Mouse (Mus musculus): Measurements from ENCODE around the gene Trip10. TPM values are rescaled to one million over a fixed set of nuclear protein-coding genes. Genes with fewer than 3 reads are reported as not detected.

Gene Trip10
- total RNA-seq (2022) = 100 to 1,000 TPM; 117 to 154 (median 134) TPM

DNA sequence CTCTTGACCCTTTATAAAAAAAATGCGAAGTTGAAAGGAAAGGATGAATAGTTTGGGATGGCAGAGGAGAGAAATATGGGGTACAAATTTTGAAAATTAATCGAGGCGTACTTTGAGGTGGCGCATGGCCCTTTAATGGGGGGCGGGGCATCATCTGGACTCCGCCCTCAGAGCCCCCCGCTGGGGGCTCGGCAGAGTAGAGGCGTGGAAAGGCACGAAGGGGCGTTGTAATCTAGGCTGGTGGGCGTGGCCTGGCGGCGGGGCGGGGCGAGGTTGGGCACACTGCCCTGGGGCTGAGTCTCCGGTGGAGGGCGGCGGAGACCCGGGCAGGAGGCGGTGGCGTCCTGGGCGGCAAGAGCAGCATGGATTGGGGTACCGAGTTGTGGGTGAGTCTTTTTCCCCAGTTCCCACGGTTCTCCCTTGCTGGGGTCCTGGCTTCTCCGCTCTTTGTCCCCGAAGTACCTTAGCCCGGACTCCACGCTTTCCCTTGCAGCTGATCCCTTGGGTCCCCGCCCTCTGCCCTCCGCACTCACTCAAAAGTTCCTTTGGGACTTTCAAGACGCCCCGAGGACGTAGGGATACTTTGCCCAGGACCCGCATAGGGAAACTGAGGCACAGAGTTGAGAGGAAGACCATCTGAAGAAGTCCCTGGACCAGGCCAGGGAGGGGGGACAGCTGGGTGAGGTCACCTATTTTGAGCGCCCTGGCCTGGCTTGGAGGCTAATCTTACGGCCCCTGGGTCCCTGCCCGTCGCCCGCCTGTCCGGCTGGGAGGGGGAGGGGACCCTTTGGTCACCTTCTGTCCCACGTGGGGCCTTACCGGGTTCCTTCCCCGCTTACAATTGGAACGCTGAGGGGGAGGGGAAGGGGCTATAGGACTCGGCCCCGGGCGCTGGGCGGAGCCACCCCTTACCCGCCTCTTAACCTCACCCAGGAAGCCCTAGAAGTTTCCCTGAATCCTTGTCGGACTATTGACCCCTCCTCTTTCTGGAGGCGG is at the start of gene Trip10:
Trip10 (plus strand) TSS at position 270 of the 996 bp plus-strand sequence.
- DNase-seq (ENCODE audit: low spot score) = peak; percentile 99

DNA sequence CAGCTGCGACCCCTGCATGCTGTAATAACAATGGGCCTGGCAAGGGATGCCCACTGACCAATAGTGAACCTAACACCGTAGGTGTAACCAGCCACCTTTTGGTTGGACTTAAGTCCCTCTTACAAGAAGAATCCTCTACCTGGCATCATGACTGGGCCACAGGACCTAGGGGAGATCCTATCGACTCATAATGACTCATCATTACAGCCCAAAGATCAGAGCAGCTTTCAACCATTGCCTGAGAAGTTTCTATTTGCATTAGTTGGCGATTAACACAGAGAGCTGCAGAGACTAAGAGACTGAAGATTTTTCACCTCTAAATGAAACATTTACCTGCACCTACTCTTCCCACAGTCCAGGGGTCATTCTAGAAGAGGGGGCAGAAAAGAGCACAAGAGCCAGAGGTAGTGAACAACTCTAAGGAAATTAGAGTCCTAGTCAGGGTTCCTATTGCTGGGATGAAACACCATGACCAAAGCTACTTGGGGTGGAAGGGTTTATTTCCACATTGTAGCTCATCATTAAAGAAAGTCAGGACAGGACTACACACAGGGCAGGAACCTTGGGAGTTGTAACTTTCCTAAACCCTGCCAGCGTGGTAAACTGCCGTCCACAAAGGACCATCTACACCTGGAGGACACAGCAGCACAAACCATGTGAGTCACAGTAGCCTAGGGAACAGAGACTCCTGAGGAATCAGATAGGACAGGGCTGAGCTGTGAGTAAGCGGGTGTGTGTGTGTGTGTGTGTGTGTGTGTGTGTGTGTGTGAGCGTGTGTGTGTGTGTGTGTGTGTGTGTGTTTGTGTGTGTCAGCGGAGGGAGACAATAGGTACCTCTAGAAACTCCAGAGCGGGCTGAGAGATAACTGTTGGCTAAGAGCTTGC is 47.2 kb upstream of the Trip10 start:
- no peak for DNase-seq (ENCODE audit: low spot score)

- peak; percentile 30 for DNase-seq (ENCODE audit: low spot score)
These were observed 41.3 kb upstream of the Trip10 start for GRCm38 (mm10) chr17:57207938-57208337.

- no peak for DNase-seq (ENCODE audit: low spot score)
These were observed 39.9 kb upstream of the Trip10 start for GRCm38 (mm10) chr17:57209330-57209729.

DNA sequence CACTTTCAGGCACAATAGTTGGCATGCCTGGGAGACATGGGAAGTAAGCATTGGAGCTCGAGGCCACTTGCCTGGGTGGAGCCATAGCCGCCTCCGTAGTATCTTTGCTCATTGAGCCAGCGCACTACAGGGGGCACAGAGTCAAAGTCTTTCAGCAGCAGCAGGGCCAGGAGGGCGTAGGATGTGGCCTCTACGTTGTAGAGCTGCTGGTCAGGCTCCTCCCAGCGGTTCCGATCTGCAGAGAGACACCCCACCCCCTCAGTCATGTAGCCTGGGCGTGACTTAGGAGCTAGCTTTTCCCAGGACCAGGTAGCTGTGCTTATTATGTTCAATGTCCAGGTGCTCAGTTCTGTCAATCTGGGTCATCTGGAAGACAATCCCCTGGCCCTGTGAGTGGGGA is 37.8 kb upstream of the Trip10 start:
- no peak for DNase-seq (ENCODE audit: low spot score)

GRCm38 (mm10) chr17:57214676-57215387 is 34.4 kb upstream of the Trip10 start:
- DNase-seq (ENCODE audit: low spot score) = no peak

GRCm38 (mm10) chr17:57218335-57218900 is 30.8 kb upstream of the Trip10 start:
- DNase-seq (ENCODE audit: low spot score) = no peak

GRCm38 (mm10) chr17:57219167-57219883 is 29.9 kb upstream of the Trip10 start:
- DNase-seq (ENCODE audit: low spot score) = peak; percentile 74

GRCm38 (mm10) chr17:57219884-57220207 is 29.4 kb upstream of the Trip10 start:
- no peak for DNase-seq (ENCODE audit: low spot score)

DNA sequence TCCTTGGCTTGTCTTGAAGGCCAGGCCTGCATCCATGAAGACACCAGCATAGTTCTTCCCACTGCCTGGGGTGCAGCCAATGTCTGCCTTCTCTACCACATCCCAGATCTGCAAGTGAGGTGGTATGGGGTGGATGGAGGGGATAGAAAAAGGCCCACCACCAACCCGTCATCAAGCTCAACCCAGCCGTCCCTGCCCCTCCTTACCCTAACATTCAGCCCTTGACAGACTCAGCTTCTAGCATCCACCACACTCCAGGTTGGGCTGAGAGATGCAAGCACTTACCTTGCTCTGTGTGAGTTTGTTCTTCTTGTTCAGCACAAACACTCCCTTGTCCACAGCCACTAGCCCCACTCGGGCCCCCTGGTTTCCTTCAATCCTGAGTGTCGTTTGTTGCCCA is 27.3 kb upstream of the Trip10 start:
- DNase-seq (ENCODE audit: low spot score) = no peak

GRCm38 (mm10) chr17:57223313-57223712 is 25.9 kb upstream of the Trip10 start:
- DNase-seq (ENCODE audit: low spot score) = no peak

DNA sequence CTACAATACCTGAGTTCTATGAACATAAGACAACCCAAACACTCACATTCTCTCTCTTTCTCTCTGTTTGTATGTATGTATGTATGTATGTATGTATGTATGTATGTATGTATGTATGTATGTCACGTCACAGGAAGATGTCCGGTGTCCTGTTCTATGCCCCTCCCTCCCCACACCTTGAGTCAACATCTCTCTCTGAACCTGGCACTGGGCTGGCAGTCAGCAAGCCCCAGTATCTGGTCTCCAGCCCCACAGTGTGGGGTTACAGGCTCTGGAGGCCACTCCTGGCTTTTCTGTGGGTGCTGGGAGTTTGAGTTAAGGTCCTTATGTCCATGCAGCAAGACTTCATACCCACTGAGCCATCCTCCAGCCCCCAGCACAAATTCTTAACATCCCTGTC is 21.8 kb upstream of the Trip10 start:
- DNase-seq (ENCODE audit: low spot score) = no peak

DNA sequence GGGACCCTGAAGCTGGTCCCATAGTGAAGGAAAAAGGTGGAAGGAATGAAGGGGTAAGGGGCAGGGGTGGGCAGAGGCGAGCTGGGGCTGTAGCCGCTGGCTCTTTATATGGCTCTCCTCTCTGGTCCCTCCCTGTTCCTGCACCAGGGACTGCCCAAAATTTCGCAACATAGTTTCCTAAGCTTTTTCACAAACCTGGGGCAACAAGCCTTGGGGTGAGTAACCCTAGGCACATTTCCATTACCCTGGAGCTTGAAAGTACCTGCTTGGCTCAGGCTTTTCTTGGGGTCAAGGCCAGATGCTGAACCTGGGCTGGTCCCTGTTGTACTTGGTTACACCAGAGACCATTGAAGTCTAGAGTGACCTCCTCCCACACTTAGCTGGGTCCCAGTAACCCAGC is 21.2 kb upstream of the Trip10 start, which contains the start of gene C3:
C3 (minus strand) TSS at position 123 of the 400 bp plus-strand sequence.
- peak; percentile 35 for DNase-seq (ENCODE audit: low spot score)

- no peak for DNase-seq (ENCODE audit: low spot score)
These were observed 20.4 kb upstream of the Trip10 start for GRCm38 (mm10) chr17:57228873-57229272.

GRCm38 (mm10) chr17:57229851-57230727 is 19.2 kb upstream of the Trip10 start:
- no peak for DNase-seq (ENCODE audit: low spot score)

DNA sequence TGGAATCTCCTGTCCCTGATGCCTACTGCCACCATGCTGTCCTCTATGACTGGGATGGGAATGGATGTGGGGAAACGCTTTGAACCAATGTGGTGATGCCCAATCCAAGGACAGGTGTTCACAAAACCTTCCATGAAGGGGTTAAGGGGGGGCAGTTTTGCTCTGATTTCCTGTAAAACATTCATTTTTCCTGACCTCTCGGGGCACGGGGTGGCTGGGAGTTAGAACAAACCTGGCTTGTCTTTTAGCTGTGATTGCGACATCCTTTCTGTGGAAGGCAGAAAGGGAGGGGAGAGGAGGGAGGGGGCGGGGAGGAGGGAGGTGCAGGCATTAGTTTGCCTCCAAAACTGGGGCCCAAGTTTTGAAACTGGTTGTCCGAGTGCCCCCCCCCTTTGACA is 18.5 kb upstream of the Trip10 start:
- DNase-seq (ENCODE audit: low spot score) = no peak

GRCm38 (mm10) chr17:57231321-57231771 is 17.9 kb upstream of the Trip10 start:
- DNase-seq (ENCODE audit: low spot score) = peak; percentile 33

GRCm38 (mm10) chr17:57232200-57232599 is 17.1 kb upstream of the Trip10 start:
- no peak for DNase-seq (ENCODE audit: low spot score)

DNA sequence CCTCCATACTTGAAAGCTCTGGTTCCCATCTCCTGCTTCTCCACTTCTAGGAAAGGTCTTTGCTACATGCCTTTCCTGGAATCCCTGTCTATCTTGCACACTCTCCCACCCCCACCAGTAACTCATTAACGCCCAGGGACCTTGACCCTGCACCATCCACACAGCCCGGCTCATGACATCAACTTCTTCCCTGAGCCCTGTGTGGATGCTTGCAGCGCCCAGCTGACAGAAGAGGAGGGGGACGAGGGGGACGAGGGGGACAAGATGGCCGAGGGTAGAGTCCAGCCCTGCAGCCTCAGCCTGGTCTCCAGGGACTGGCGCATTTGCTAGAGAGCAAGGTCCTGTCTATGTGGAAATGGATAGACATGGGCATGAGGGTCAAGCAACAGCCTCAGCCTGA is 16.2 kb upstream of the Trip10 start:
- DNase-seq (ENCODE audit: low spot score) = no peak

All from heart, adult 8-10 months (tissue).